ENCODE assay signal across 8 mouse cellular contexts in the genomic region with DNA sequence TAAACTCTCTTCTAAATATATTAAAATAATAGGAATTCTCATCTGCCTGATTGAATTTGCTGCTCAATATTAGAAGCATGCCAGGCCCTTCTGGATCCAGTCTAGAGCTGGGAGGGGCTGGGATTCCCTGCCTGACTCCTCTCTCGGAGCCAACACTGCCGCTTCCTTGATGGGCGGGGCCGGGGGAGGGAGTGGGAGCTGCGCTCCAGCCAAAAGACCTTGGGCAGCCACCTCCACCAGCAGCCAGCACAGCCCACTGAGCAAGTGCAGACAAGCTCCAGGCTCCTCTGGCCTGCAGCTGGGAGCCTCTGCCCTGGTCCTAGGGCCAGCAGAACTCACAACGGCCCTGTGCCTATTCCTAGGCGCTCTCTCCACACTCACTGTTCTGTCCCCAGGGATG.
DNase-seq lines count a peak whose midpoint lies in the region; ATAC-seq and TF ChIP-seq lines count a peak whose summit lies in the region.

No protein-coding gene starts in this region.

- ATAC-seq in forebrain, postnatal 0 days, result peak; percentile 48
- peak; percentile 85 for ATAC-seq in intestine, embryonic 15.5 days
- ATAC-seq in midbrain, embryonic 14.5 days (ENCODE audit: low FRiP score, low TSS enrichment), result peak; percentile 55; the same call in 1 of the 2 replicates
- no peak for ATAC-seq in inflammation-experienced regulatory T-cells, adult 6 months

- no peaks in the 10 kb centered on the region for H3K4me1 ChIP-seq in forebrain, postnatal 0 days (ENCODE audit: insufficient read depth)
- 0 out of 2 replicates have a peak, but pooled peaks cover 9% of the 10 kb centered on the region for H3K4me1 ChIP-seq in intestine, embryonic 15.5 days (replicated peaks)
- H3K4me1 ChIP-seq in midbrain, embryonic 14.5 days (ENCODE audit: control insufficient read depth, insufficient read depth, low read length), result peaks cover 3% of the 10 kb centered on the region; the same call in 1 of the 2 replicates

- H3K27me3 ChIP-seq in forebrain, postnatal 0 days (ENCODE audit: insufficient read depth, low read length), result no peaks in the 10 kb centered on the region
- H3K27me3 ChIP-seq in intestine, embryonic 15.5 days (replicated peaks), result 0 out of 2 replicates have a peak, but pooled peaks cover 3% of the 10 kb centered on the region
- H3K27me3 ChIP-seq in midbrain, embryonic 14.5 days (ENCODE audit: control insufficient read depth, insufficient read depth, low read length), result no peaks in the 10 kb centered on the region

- TF ChIP-seq CTCF in forebrain, postnatal 0 days (IDR thresholded peaks at IDR 0.05; ENCODE audit: low read depth), result no peak

- H3K9me3 ChIP-seq in forebrain, postnatal 0 days (ENCODE audit: low read length), result no peaks in the 10 kb centered on the region
- no peaks in the 10 kb centered on the region for H3K9me3 ChIP-seq in intestine, embryonic 15.5 days
- no peaks in the 10 kb centered on the region for H3K9me3 ChIP-seq in midbrain, embryonic 14.5 days (ENCODE audit: control insufficient read depth, low read length)

- H3K9ac ChIP-seq in forebrain, postnatal 0 days, result no peak overlapping the region
- H3K9ac ChIP-seq in intestine, embryonic 15.5 days, result no peak overlapping the region
- H3K9ac ChIP-seq in midbrain, embryonic 14.5 days (replicated peaks; ENCODE audit: low read length), result no peak overlapping the region

- WGBS in forebrain, postnatal 0 days, result 42% methylated on average over 7 of the region's 7 CpGs
- 45% methylated on average over 7 of the region's 7 CpGs for WGBS in intestine, embryonic 15.5 days
- 28% methylated on average over 7 of the region's 7 CpGs for WGBS in midbrain, embryonic 14.5 days

- H3K4me2 ChIP-seq in forebrain, postnatal 0 days (ENCODE audit: low read depth), result no peak overlapping the region
- H3K4me2 ChIP-seq in intestine, embryonic 15.5 days (replicated peaks), result no peak overlapping the region
- no peak overlapping the region for H3K4me2 ChIP-seq in midbrain, embryonic 14.5 days (ENCODE audit: low read length)

- no peaks in the 10 kb centered on the region for H3K36me3 ChIP-seq in forebrain, postnatal 0 days (ENCODE audit: insufficient read depth)
- no peaks in the 10 kb centered on the region for H3K36me3 ChIP-seq in intestine, embryonic 15.5 days
- no peaks in the 10 kb centered on the region for H3K36me3 ChIP-seq in midbrain, embryonic 14.5 days (ENCODE audit: control insufficient read depth, insufficient read depth, low read length)

- intact Hi-C loops in left cerebral cortex, postnatal 36 days (cut with DNase I), result no loop called here

- no peak overlapping the region for H3K27ac ChIP-seq in forebrain, postnatal 0 days (ENCODE audit: low read depth, low read length)
- peak overlapping the region; percentile 68; the same call in 1 of the 2 replicates for H3K27ac ChIP-seq in intestine, embryonic 15.5 days
- H3K27ac ChIP-seq in midbrain, embryonic 14.5 days (replicated peaks; ENCODE audit: low read depth, low read length), result no peak overlapping the region; the same call in 1 of the 2 replicates

- peak; percentile 56 for DNase-seq in ES-CJ7 (ENCODE audit: low read depth, low spot score)
- peak; percentile 11 for DNase-seq in adipocyte (ENCODE audit: low spot score)
- no peak for DNase-seq in forebrain, postnatal 0 days
- DNase-seq in midbrain, embryonic 14.5 days, result peak; percentile 40
- no peak for DNase-seq in left cerebral cortex, postnatal 36 days (ENCODE audit: low spot score in 2 of 2)
- DNase-seq in right cerebral cortex, adult 18-20 months, result no peak

- H3K4me3 ChIP-seq in forebrain, postnatal 0 days (ENCODE audit: low read depth, low read length), result no peak overlapping the region
- no peak overlapping the region for H3K4me3 ChIP-seq in intestine, embryonic 15.5 days (replicated peaks)
- H3K4me3 ChIP-seq in midbrain, embryonic 14.5 days (replicated peaks; ENCODE audit: low read depth, low read length), result no peak overlapping the region

Comparison
In these comparisons a context has a peak if more than half of its experiments do, and no peak if none do; other contexts are left out.
1. DNase-seq: peak in ES-CJ7 (single experiment), adipocyte (single experiment) and midbrain, embryonic 14.5 days (single experiment); none in forebrain, postnatal 0 days (single experiment), left cerebral cortex, postnatal 36 days (0 of 2) and right cerebral cortex, adult 18-20 months (single experiment).